Mouse (Mus musculus) cortical plate, adult 2 months (tissue): ENCODE results near the gene Plekha8.
A peak's percentile ranks its signal among the peaks of the same experiment; 100 is the strongest.

Experiments
- CTCF ChIP-seq: fragments of 200-500 bp; IDR thresholded peaks from 2 replicates; pipeline ENCODE4 v1.5.1; 2011; ENCODE audit warnings: mild to moderate bottlenecking, control low read depth, low read length; ENCODE audit not compliant: insufficient read depth; ENCODE audit errors: extremely low read depth
- POLR2A ChIP-seq: fragments of 200-500 bp; IDR thresholded peaks from 2 replicates; pipeline ENCODE4 v1.6.1; 2011; ENCODE audit warnings: mild to moderate bottlenecking, low read length, control low read depth; ENCODE audit not compliant: insufficient read depth; ENCODE audit errors: extremely low read depth

- TF ChIP-seq POLR2A (no peak), CTCF (peak; percentile 38; the same call in 1 of the 2 replicates)
Measured at GRCm38 (mm10) chr6:54631462-54631861, 36.6 kb downstream of the Plekha8 start.
